In the genomic region with DNA sequence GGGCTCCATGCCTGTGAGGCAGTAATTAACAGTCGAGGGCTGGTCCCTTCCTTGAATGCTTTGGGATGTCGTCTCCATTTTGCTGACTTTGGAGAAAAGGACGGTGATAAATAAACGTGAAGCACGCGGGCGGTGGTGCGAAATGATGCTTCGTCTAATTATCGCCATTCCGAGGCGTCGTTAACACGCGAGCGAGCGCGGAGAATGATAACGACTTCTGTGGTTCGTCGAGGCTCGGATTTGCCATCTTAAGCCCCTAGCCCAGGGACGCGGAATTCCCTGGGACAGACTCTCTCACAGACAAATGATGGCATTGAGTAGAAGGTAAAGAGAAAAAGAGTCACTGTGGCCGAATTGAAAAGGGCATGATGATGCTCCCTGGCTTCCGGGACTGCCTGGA, we compare ENCODE assay signal across 25 mouse cellular contexts.
DNase-seq lines count a peak whose midpoint lies in the region; ATAC-seq and TF ChIP-seq lines count a peak whose summit lies in the region.
"Had no signal": no experiment of that assay in that cellular context is flagged by ENCODE, and none has a peak within 500 bp of the region (broad histone marks: within the 10 kb centered on the region; RNA-seq: fewer than 3 reads in every experiment).

No protein-coding gene starts in this region.

- H3K9me3 ChIP-seq in midbrain, embryonic 14.5 days (ENCODE audit: control insufficient read depth, low read length): no peaks in the 10 kb centered on the region
- no peaks in the 10 kb centered on the region for H3K9me3 ChIP-seq in midbrain, embryonic 11.5 days (ENCODE audit: control insufficient read depth, low read length)
- H3K9me3 ChIP-seq in forebrain, embryonic 12.5 days: no peaks in the 10 kb centered on the region
- no peaks in the 10 kb centered on the region for H3K9me3 ChIP-seq in forebrain, postnatal 0 days (ENCODE audit: low read length)
- H3K9me3 ChIP-seq: embryonic facial prominence, embryonic 15.5 days; heart, embryonic 12.5 days; kidney, embryonic 15.5 days; limb, embryonic 15.5 days; midbrain, embryonic 13.5 days had no signal

- 0 out of 2 replicates have a peak overlapping the region, but pooled peaks have one; percentile 8 for H3K27ac ChIP-seq in midbrain, embryonic 14.5 days (replicated peaks; ENCODE audit: low read depth, low read length)
- no peak overlapping the region for H3K27ac ChIP-seq in midbrain, embryonic 11.5 days (ENCODE audit: low read depth, low read length)
- no peak overlapping the region; the same call in 1 of the 2 replicates for H3K27ac ChIP-seq in forebrain, embryonic 12.5 days
- no peak overlapping the region for H3K27ac ChIP-seq in forebrain, postnatal 0 days (ENCODE audit: low read depth, low read length)
- H3K27ac ChIP-seq: embryonic facial prominence, embryonic 15.5 days; kidney, embryonic 15.5 days; limb, embryonic 15.5 days; liver, embryonic 14.5 days; midbrain, embryonic 13.5 days had no signal

- H3K4me2 ChIP-seq in midbrain, embryonic 14.5 days (ENCODE audit: low read length): no peak overlapping the region
- no peak overlapping the region for H3K4me2 ChIP-seq in midbrain, embryonic 11.5 days
- peak overlapping the region; percentile 13; the same call in 1 of the 2 replicates for H3K4me2 ChIP-seq in forebrain, embryonic 12.5 days
- no peak overlapping the region for H3K4me2 ChIP-seq in forebrain, postnatal 0 days (ENCODE audit: low read depth)
- H3K4me2 ChIP-seq: embryonic facial prominence, embryonic 15.5 days; heart, embryonic 12.5 days; kidney, embryonic 15.5 days; limb, embryonic 15.5 days; lung, embryonic 14.5 days; midbrain, embryonic 13.5 days had no signal

- no peak for ATAC-seq in midbrain, embryonic 14.5 days (ENCODE audit: low FRiP score, low TSS enrichment)
- ATAC-seq in midbrain, embryonic 11.5 days (ENCODE audit: low FRiP score): no peak
- ATAC-seq in forebrain, embryonic 12.5 days (ENCODE audit: low FRiP score): no peak
- no peak for ATAC-seq in forebrain, postnatal 0 days
- no peak for ATAC-seq in inflammation-experienced regulatory T-cells, adult 6 months
- ATAC-seq: midbrain, embryonic 13.5 days had no signal

- no peak overlapping the region for H3K4me3 ChIP-seq in midbrain, embryonic 14.5 days (replicated peaks; ENCODE audit: low read depth, low read length)
- H3K4me3 ChIP-seq in midbrain, embryonic 11.5 days (ENCODE audit: low read depth, low read length): no peak overlapping the region
- H3K4me3 ChIP-seq in forebrain, embryonic 12.5 days (replicated peaks): no peak overlapping the region
- no peak overlapping the region for H3K4me3 ChIP-seq in forebrain, postnatal 0 days (ENCODE audit: low read depth, low read length)
- H3K4me3 ChIP-seq: embryonic facial prominence, embryonic 15.5 days; heart, embryonic 12.5 days; kidney, embryonic 15.5 days; limb, embryonic 15.5 days; midbrain, embryonic 13.5 days had no signal

- no peaks in the 10 kb centered on the region for H3K4me1 ChIP-seq in midbrain, embryonic 14.5 days (ENCODE audit: control insufficient read depth, insufficient read depth, low read length)
- H3K4me1 ChIP-seq in midbrain, embryonic 11.5 days (ENCODE audit: control insufficient read depth, insufficient read depth, low read length): no peaks in the 10 kb centered on the region
- H3K4me1 ChIP-seq in forebrain, embryonic 12.5 days: peaks cover 7% of the 10 kb centered on the region
- H3K4me1 ChIP-seq in forebrain, postnatal 0 days (ENCODE audit: insufficient read depth): no peaks in the 10 kb centered on the region
- H3K4me1 ChIP-seq: embryonic facial prominence, embryonic 15.5 days; heart, embryonic 12.5 days; kidney, embryonic 15.5 days; limb, embryonic 15.5 days had no signal

- H3K9ac ChIP-seq in midbrain, embryonic 14.5 days (replicated peaks; ENCODE audit: low read length): no peak overlapping the region
- no peak overlapping the region for H3K9ac ChIP-seq in midbrain, embryonic 11.5 days (ENCODE audit: low read length)
- no peak overlapping the region for H3K9ac ChIP-seq in forebrain, embryonic 12.5 days
- H3K9ac ChIP-seq in forebrain, postnatal 0 days: no peak overlapping the region
- H3K9ac ChIP-seq: embryonic facial prominence, embryonic 15.5 days; heart, embryonic 12.5 days; kidney, embryonic 15.5 days; limb, embryonic 15.5 days; liver, embryonic 14.5 days; lung, embryonic 14.5 days; midbrain, embryonic 13.5 days had no signal

- DNase-seq in midbrain, embryonic 14.5 days: peak; percentile 59
- DNase-seq in midbrain, embryonic 11.5 days (ENCODE audit: low spot score, missing footprints): no peak
- DNase-seq in forebrain, postnatal 0 days: peak; percentile 38
- DNase-seq in adrenal gland, adult 18-20 months (ENCODE audit: low spot score in 2 of 2): no peak
- DNase-seq in left cerebral cortex, adult 18-20 months (ENCODE audit: low spot score in 2 of 2): no peak
- DNase-seq: adrenal gland, postnatal 14 days; cerebellum, adult 9-10 months; gastrocnemius, postnatal 25 days; heart, adult 18-20 months; heart, postnatal 10 days; kidney, adult 11 months; kidney, postnatal 36 days; left cerebral cortex, postnatal 4 days; lung, embryonic 14.5 days; right cerebral cortex, postnatal 25 days; spleen, adult 18-20 months; thymus, postnatal 25 days had no signal

- 65% methylated on average over 26 of the region's 26 CpGs for WGBS in midbrain, embryonic 14.5 days
- WGBS in midbrain, embryonic 11.5 days: 76% methylated on average over 26 of the region's 26 CpGs
- 25% methylated on average over 26 of the region's 26 CpGs for WGBS in forebrain, embryonic 12.5 days
- 27% methylated on average over 26 of the region's 26 CpGs for WGBS in forebrain, postnatal 0 days

- H3K27me3 ChIP-seq in midbrain, embryonic 14.5 days (ENCODE audit: control insufficient read depth, insufficient read depth, low read length): no peaks in the 10 kb centered on the region
- H3K27me3 ChIP-seq in midbrain, embryonic 11.5 days (ENCODE audit: control insufficient read depth, insufficient read depth, low read length): no peaks in the 10 kb centered on the region
- H3K27me3 ChIP-seq in forebrain, embryonic 12.5 days: peaks cover 16% of the 10 kb centered on the region; the same call in 1 of the 2 replicates
- 0 out of 2 replicates have a peak, but pooled peaks cover 4% of the 10 kb centered on the region for H3K27me3 ChIP-seq in forebrain, postnatal 0 days (ENCODE audit: insufficient read depth, low read length)
- H3K27me3 ChIP-seq: embryonic facial prominence, embryonic 15.5 days; midbrain, embryonic 13.5 days had no signal

- H3K36me3 ChIP-seq in midbrain, embryonic 14.5 days (ENCODE audit: control insufficient read depth, insufficient read depth, low read length): no peaks in the 10 kb centered on the region
- no peaks in the 10 kb centered on the region for H3K36me3 ChIP-seq in midbrain, embryonic 11.5 days (ENCODE audit: control insufficient read depth, insufficient read depth, low read length)
- H3K36me3 ChIP-seq in forebrain, embryonic 12.5 days (replicated peaks): no peaks in the 10 kb centered on the region
- H3K36me3 ChIP-seq in forebrain, postnatal 0 days (ENCODE audit: insufficient read depth): no peaks in the 10 kb centered on the region
- H3K36me3 ChIP-seq: embryonic facial prominence, embryonic 15.5 days; heart, embryonic 12.5 days; kidney, embryonic 15.5 days; limb, embryonic 15.5 days; midbrain, embryonic 13.5 days had no signal

- no peak for TF ChIP-seq CTCF in forebrain, postnatal 0 days (IDR thresholded peaks at IDR 0.05; ENCODE audit: low read depth)

Comparison
In these comparisons a context has a peak if more than half of its experiments do, and no peak if none do; other contexts are left out.
1. DNase-seq: peak in midbrain, embryonic 14.5 days (single experiment) and forebrain, postnatal 0 days (single experiment); none in midbrain, embryonic 11.5 days (single experiment), adrenal gland, adult 18-20 months (0 of 2) and left cerebral cortex, adult 18-20 months (0 of 2).